Mouse (Mus musculus): ENCODE measurements around the gene Fto.

DNA sequence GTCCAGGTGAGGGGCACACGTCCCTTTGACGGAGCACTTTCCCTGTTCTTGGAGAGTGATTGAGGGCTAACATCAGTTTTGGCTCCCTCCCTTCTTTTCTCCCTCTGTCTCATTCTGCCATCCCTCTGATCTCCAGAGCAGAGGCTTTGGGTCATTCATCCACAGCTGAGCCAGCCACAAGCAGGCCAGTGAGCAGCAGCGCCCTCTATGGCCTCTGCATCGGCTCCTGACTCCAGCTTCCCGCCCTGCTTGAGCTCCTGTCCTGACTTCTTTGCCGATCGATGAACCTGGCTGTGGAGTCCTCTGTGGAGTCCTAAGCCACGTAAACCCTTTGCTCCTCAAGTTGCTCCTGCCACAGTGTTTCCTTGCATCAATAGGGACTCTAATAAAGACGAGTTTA lies 10.9 kb downstream of the Fto start:
- peak; percentile 56 for TF ChIP-seq CTCF (IDR thresholded peaks at IDR 0.05; ENCODE audit: low read depth)
- no peak for TF ChIP-seq EP300 (IDR thresholded peaks at IDR 0.05; ENCODE audit: low read depth)

Data from liver, embryonic 14.5 days (tissue).